Mouse (Mus musculus) frontal cortex, postnatal 36 days (tissue): ENCODE data around the gene Myh6.
A peak's percentile ranks its signal among the peaks of the same experiment; 100 is the strongest.
"Not testable (repeated sequence)": the region's sequence is repeated elsewhere in the genome, so short reads cannot be mapped to it uniquely, and the experiment has no call there.

Source experiments
- DNase-seq, 2 experiments: peaks; one replicate each; pipeline ENCODE4 v3.0.0; 2022; ENCODE audit warnings: low spot score in 2 of 2

Gene Myh6

DNA sequence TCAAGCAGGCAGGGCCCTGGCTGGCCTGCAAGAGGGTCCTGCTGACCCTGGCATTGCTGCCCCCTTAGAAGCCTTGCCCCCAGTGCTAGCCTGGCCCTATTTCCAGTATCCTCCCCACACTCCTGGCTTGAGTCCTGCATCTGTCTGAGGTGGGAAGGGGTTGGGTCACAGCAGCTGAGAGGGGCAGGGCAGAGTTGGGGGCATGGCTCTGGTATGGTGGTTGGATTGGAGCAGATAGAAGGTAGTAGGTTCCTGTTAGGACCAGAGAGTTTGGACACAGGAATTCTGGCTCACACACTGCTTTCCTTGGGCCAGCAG is 28.1 kb upstream of the Myh6 start:
- DNase-seq = no peak

DNA sequence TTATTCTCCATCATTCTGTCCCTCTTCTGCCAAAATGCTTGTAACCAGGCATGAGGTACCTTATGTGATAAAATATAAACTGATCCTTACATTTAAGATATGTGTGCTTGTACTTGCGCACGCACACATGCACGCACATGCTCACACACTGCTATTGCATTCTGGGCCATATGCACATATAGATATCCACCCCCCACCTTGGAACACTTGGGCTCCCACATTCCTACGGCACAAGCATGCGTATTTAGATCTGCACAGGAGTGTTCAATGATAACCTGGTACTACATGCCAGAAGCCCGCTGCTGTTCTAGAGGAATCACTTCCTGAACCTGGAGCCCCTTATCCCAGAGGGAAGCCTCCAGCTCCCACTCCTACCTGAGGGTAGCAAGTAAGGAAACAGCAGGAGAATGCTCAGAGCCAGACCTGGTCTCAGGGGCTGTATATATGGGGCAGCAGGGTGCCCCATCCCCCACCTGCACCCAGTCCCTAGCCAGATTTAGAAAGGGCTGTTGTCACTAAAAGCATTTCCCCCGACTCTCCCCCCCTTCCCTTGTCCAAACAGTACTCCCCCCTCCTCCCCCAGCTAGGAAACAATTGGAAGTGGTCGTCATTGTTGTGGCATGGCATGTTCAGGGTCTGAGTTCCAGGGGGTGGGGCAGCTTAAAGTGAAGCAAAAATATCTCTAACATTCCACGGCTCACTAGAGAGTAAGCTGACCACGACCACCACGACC is 27.6 kb upstream of the Myh6 start, which contains the start of gene Myh7:
Myh7 (minus strand) TSS at position 491 of the 733 bp plus-strand sequence.
- DNase-seq = peak in 1 of 2 experiments; percentile 22

DNA sequence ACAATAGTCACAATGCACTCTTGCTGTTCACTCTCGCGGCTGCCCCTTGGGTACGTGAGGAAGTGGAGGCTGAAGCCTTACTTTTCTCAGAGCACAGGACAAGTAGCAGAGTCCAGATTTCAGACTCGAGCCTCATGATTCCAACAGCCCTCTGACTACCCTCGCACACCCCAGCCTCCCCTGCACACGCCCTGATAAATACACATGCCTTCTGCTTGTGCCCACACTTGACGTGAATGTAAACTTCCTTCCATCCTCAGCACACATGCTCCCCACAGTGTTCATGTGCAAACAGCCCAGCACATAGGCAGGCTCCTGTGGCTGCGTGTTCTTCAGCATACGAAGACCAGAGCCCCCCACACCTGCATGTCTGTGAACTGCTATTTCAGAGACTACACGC is 26.9 kb upstream of the Myh6 start:
- no peak for DNase-seq

DNA sequence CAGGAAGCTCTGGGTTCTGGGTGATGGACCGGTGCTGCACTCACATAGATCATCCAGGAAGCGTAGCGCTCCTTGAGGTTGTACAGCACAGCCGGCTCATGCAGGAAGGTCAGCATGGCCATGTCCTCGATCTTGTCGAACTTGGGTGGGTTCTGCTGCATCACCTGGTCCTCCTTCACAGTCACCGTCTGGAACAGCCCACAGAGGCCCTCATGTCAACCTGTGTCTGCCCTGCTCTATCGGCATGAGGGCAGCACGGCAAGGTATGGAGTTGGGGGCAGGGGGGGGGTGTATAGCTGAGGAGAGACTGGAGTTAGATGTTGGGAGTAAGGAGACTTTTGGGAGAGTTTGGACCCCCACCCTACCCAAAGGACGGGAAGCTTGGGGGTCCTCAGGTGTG is 25.5 kb upstream of the Myh6 start:
- DNase-seq = no peak

DNA sequence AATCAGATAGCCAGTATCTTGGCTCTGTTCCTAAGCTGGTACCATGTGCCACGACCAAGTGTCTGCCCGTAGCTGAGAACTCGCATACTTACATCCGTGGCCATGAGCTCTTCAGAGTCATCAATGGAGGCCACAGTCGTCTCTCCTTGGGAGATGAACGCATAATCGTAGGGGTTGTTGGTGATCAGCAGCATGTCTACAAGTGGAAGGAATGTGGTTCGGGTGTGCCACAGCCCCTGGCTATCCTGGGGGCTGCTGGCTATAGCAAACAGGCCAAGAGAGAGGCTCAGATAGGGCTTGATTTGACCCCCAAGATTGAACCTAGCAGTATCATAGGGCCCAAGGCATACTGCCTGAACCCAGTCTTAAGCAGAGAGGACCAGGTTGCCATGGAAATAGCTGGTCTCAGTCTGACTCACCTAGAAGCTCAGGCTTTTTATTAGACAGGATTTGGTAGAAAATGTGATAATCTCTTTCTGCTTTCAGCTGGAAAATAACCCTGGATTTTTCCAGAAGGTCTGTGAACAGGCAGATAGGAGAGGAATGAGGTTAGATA is 23.2 kb upstream of the Myh6 start:
- DNase-seq = no peak

DNA sequence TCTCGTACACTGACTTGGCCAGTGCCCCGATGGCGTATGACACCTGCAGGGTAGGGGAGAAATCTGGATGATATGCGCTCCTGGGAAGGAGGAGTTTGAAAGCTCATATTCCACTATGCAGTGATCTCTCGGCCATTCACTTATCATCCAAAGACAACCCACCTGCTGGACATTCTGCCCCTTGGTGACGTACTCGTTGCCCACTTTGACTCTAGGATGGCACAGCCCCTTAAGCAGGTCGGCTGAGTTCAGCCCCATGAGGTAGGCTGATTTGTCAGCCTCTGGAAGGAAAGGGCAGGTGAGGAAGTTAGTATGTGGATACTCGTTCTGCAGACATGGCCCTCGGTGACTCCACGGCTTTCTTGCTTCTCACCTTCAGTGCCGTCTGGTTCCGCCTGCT is 22.2 kb upstream of the Myh6 start:
- DNase-seq = no peak

DNA sequence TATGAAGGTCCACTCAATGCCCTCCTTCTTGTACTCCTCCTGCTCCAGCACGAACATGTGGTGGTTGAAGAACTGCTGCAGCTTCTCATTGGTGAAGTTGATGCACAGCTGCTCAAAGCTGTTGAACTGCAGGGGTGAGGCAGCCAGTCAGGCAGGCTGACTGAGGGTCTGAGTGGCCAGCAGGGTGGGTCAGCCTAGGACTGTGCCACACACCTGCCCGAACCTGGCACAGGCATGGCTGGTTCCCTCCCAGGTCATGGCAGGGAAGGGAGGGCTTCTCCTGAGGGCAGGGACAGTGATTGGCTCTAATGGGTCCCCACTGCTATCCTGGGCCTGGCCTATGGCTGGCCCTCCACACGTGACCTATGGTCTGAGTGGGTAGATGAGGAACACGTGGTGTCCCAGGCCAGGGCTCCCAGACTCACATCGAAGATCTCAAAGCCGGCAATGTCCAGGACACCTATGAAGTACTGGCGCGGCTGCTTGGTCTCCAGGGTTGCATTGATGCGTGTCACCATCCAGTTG is 21.7 kb upstream of the Myh6 start:
- DNase-seq = not testable (repeated sequence)

DNA sequence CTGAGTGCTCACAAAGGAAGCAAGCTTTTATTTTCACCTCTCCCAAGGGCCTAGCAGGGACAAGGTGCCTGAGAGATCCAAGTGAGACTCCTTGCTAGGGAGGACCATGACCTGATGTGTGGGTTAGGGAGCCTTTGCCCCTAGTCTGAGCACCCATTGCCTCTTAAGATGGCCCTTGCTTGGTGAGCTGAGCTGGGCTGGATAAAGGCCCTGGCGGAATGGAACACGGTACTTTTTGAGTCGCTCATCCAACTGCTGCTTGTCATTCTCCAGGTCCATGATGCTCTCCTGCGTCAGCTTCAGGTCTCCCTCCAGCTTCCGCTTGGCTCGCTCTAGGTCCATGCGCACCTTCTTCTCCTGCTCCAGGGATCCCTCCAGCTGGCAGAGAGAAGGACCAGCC is 15.2 kb upstream of the Myh6 start:
- no peak for DNase-seq

DNA sequence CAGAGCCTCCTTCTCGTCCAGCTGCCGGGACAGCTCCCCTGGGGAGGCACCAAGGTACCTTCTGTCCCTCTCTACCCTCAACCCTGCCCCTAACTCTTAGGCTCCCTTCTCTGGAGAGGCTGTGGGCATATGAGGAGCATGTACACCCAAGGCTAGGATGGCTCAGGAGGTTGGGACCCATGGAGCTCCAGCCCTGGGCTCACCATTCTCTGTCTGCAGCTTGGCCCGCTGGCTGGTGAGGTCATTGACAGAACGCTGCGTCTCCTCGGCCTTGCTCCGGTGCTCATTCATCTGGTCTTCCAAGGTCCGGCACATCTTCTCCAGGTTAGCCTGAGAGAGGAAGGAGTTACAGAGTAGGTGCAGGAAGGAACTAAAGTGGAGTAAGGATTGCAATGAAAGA is 11.9 kb upstream of the Myh6 start:
- no peak for DNase-seq

DNA sequence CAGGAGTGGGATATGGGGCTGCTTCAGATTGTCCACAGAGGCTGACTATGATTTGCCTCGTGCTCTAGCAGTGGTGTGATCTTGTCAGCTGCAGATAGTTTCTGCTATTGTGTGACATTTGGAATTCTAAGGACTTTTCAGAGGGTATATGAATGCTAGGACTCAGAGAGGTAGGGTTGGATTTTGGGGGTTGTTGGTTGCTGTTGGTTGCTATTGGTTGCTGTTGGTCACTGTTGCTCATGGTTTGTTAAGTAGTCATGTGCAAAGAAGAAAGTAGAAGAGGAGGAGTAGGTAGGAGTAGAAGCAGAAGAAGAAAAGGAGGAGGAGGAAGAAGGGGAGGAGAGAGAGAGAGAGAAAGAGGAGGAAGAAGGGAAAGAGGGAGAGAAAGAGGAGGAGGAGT is 9.9 kb upstream of the Myh6 start, which contains the start of gene Gm17428:
Gm17428 (plus strand) TSS at position 301 of the 400 bp plus-strand sequence.
- no peak for DNase-seq

DNA sequence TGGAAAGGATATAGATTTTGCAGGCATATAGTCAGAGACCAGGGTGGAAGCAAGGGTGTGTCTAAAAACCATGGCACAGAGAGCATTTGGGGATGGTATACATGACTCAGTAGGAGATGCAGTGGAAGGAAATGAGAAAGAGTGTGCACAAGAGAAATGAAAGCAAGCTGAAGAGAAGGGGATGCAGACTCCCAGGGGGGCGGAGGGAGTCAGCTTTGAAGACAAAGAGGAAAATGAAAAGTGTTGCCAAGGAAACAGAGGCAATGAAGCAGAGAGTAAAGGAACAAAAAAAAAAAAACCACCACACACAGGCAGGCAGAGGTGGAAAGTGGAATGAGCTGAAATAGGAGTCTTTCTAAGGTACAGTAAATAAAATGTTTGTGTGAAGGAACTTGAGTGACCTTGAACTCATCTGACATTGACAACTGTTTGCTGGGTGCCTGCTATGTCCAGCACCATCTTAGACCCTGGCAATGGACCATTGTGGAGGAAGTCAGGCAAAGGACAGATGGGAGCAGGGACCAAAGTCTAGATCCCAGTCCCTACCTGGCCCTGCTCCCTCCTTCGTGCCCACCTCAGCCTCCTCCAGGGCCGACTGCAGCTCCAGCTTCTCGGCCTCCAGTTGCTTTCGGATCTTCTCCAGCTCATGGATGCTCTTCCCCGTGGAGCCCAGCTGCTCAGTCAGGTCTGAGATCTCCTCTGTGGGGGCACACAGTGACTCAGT is 7.5 kb upstream of the Myh6 start:
- DNase-seq = peak in 1 of 2 experiments; percentile 21

DNA sequence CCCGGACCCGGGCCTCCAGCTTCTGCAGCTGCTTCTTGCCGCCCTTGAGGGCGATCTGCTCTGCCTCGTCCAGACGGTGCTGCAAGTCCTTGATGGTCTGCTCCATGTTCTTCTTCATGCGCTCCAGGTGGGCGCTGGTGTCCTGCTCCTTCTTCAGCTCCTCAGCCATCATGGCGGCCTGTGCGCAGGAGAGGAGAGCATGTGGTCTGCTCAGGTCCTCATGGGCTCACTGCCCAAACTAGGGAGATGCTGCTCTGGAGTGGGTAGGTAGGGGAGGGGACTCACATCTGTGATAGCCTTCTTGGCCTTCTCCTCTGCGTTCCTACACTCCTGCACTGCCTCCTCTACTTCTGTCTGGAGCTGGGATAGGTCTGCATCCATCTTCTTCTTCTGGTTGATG is 6.1 kb upstream of the Myh6 start:
- not testable (repeated sequence) for DNase-seq

DNA sequence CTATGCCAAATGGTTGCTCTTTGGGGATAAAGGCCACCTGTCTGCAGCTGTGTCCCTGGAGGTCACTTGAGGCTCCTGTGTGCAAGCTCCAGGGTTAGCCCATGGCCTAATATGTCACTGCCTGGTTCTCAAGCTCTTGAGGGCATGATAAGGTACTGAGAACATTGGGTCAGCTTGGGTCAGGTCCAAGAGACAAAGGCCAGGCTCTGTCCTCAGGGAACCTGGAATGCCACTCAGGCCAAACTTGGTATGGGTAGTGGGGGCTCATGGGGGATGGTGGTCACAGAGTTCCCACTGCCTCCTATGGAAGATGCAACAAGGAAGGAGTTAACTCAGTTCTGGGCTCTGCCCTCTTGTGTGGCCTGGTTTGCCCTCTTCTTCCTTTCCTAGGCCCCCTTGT is 1.6 kb upstream of the Myh6 start:
- DNase-seq = no peak

DNA sequence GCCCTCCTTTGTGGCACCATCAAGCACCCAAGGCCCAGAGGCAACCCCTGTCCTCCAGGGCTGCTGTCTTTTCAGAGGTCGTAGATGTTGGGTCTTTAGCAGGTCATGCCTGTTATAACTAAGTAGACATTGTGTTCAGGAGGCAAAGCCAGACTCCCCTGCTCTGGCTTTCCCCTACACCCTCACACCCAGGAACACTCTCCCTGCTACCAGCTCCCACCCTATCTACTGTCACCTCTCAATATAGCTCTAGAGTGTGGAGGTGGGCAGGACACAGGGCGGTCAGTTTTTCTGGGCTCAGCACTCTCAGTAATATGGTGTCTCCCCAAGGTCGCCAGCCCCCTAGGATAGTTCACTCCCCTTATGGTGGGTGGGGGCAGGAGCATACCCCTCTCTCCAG is 1.1 kb upstream of the Myh6 start:
- DNase-seq = no peak

DNA sequence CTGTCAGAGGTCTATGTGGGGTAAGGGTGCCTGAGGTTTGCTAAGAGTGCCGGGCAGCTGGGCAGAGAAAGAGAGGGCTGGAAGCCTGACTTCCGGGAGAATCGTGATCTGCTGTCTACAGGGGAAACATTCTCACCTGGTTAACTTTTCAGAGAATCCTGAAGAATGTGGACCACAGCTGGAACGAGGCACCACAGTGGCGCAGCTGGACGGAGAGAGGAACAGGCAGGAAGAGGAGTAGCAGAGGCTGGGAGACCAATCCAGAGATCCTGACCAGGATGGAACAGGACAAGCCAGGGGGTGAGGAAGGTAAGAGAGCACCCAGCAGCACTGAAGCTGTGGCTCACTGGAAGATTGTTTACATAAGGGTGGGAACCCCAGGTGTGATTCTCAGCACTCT is 1.1 kb downstream of the Myh6 start:
- DNase-seq = no peak

DNA sequence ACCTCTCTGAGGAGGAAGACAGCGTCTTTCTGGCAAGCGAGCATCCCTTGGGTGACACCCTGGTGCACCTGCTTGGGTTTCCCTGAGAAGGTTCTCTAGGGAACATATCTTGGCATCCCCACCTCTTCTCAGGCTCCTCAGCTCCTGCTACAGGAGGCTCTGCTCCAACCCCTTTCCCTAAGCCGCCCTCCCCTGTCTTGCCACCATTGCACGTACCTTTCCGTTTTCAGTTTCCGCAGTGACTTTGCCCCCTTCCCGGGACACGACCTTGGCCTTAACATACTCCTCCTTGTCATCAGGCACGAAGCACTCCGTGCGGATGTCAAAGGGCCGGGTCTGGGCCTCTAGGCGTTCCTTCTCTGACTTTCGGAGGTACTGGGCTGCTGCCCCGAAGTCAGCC is 1.7 kb downstream of the Myh6 start:
- no peak for DNase-seq

DNA sequence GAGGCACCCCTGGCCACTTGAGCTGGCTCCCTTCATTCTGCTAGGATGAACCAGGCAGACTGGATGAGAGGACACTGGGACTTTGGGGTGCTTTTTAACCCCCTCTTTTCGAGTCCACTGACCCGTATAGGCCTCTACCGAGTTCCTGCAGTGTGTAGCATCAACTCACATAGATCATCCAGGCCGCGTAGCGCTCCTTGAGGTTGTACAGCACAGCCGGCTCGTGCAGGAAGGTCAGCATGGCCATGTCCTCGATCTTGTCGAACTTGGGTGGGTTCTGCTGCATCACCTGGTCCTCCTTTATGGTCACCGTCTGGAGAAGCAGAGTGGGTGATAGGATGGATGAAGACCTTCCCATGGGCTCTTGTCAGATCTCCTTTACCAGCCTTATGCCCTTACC is 3.0 kb downstream of the Myh6 start:
- no peak for DNase-seq

DNA sequence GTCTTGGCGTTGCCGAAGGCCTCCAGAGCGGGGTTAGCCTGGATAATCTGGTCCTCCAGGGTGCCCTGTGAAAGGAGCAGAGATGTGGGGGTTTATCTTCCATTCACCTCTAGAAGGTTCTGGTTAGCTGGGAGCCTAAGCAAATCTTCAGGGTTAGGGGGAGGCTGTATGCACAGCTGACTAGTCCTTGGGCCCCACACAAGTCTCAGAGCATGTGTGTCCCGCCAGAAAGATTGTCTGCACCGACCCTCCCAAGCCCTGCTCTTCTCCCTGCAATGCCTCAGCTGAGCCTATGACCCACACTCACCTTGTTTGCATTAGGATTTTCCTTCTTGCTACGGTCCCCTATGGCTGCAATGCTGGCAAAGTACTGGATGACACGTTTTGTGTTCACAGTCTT is 4.0 kb downstream of the Myh6 start:
- DNase-seq = no peak

DNA sequence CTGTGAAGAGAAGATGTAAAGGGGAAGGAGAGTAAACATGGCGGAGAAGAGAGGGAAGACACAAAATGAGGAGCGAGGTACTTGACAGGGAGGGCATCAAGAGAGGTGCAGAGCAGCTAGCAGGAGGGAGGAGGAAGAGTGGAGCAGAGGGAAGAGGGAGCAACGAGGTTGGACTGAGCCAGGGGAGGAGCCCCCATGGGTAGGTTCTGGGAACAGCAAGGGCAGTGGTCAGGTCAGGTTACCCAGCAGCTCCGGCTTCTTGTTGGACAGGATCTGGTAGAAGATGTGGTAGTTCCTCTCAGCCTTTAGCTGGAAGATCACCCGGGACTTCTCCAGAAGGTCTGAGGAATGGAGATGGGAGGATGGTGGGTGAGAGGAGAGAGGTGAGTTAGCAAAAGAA is 5.2 kb downstream of the Myh6 start:
- no peak for DNase-seq

DNA sequence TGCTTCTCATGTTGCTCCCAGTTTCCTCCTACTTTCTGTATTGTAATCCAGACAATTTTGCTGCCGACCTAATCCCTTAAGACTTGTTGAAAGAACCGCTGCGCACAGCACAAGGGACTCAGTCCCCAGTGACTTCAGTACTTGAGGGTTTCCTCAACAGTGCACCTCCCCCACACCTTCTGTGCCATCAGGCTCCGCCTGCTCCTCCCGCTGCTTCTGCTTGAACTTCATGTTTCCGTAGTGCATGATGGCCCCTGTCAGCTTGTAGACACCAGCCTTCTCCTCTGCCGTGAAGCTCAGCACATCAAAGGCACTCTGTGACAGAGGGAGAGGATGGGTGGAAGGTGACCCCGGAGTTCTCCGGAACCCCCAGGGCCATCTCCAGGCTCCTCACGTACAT is 6.0 kb downstream of the Myh6 start:
- DNase-seq = peak in 1 of 2 experiments; percentile 34

DNA sequence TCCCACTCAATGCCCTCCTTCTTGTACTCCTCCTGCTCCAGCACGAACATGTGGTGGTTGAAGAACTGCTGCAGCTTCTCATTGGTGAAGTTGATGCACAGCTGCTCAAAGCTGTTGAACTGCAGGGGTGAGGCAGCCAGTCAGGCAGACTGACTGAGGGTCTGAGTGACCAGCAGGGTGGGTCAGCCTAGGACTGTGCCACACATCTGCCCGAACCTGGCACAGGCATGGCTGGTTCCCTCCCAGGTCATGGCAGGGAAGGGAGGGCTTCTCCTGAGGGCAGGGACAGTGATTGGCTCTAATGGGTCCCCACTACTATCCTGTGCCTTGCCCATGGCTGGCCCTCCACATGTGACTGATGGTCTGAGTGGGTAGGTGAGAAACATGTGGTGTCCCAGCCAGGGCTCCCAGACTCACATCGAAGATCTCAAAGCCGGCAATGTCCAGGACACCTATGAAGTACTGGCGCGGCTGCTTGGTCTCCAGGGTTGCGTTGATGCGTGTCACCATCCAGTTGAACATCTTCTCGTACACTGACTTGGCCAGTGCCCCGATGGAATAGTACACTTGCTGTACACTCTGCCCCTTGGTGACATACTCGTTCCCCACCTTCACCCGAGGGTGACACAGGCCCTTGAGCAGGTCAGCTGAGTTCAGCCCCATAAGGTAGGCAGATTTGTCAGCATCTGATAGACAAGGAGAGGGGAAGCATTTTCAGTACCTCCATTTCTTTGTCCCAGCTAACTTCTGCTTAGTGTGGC is 6.7 kb downstream of the Myh6 start:
- DNase-seq = not testable (repeated sequence)

DNA sequence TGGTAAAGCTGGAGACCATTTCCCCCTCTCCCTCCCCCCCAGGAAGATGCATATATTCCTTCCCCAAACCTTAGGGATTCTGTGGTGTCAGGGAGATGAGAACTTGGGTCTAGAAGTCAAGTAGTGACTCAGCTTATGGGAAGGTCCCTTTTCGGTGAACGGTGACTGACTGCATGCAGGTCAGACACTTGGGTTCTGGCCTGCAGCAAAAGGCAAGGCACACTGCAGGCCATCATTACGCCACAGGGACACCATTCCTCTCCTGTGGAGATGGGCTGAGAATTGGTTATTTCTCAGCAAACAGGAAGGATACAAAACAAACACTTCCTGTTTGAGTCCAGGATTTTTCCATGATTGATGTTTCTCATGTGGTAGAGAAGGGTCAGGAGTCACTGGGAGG is 7.5 kb downstream of the Myh6 start:
- no peak for DNase-seq
